Mouse (Mus musculus) spleen, adult 2 months (tissue): ENCODE data around the gene Arhgef10l.

ENCODE experiments used
- CTCF ChIP-seq: fragments of 200-500 bp; IDR thresholded peaks from 2 replicates; pipeline ENCODE4 v1.5.1; 2011; ENCODE audit warnings: mild to moderate bottlenecking, inconsistent platforms; ENCODE audit not compliant: insufficient read depth, insufficient read length, insufficient replicate concordance; ENCODE audit errors: extremely low read depth
- POLR2A ChIP-seq: fragments of 200-500 bp; IDR thresholded peaks from 2 replicates; pipeline ENCODE4 v1.6.1; 2011; ENCODE audit warnings: low read depth, low read length, inconsistent platforms

GRCm38 (mm10) chr4:140529735-140530134 is 136.1 kb downstream of the Arhgef10l start:
- TF ChIP-seq CTCF, result no peak
- no peak for TF ChIP-seq POLR2A
